Mouse (Mus musculus) olfactory bulb, adult 2 months (tissue): ENCODE results near the gene Eef1a1.

Experiments used
- CTCF ChIP-seq: fragments of 200-500 bp; IDR thresholded peaks from 2 replicates; pipeline ENCODE4 v1.5.1; 2012; ENCODE audit warnings: low read depth, mild to moderate bottlenecking, low read length, moderate library complexity; ENCODE audit not compliant: insufficient read depth
- POLR2A ChIP-seq: fragments of 200-500 bp; IDR thresholded peaks from 2 replicates; pipeline ENCODE4 v1.6.1; 2012; ENCODE audit warnings: mild to moderate bottlenecking, low read depth, low read length, moderate library complexity; ENCODE audit not compliant: insufficient read depth

GRCm38 (mm10) chr9:78527301-78527761 is 38.4 kb upstream of the Eef1a1 start:
- peak; percentile 78; the same call in 1 of the 2 replicates for TF ChIP-seq CTCF
- no peak for TF ChIP-seq POLR2A
